Mouse (Mus musculus): ENCODE data around the gene Knl1. TPM values are rescaled to one million over a fixed set of nuclear protein-coding genes. Genes with fewer than 3 reads are reported as not detected.
"Not testable (repeated sequence)": the region's sequence is repeated elsewhere in the genome, so short reads cannot be mapped to it uniquely, and the experiment has no call there.

Gene Knl1
- polyA plus RNA-seq, 1 experiment from 2014 or later: 15.5 TPM

GRCm38 (mm10) chr2:119014989-119015388 lies 31.9 kb upstream of the Knl1 start:
- no peaks in the 10 kb centered on the region for H3K4me1 ChIP-seq (replicated peaks; ENCODE audit: control insufficient read depth, insufficient read depth)
- no peaks in the 10 kb centered on the region; the same call in 1 of the 2 replicates for H3K36me3 ChIP-seq (ENCODE audit: control insufficient read depth, insufficient read depth, low read length)
- H3K9me3 ChIP-seq (ENCODE audit: control insufficient read depth, low read length): no peaks in the 10 kb centered on the region
- DNase-seq (ENCODE audit: low spot score): no peak
- H3K4me2 ChIP-seq (replicated peaks; ENCODE audit: low read depth): no peak overlapping the region
- 74% methylated on average over 7 of the region's 7 CpGs for WGBS
- H3K27ac ChIP-seq (replicated peaks): no peak overlapping the region
- H3K9ac ChIP-seq (ENCODE audit: low read length): no peak overlapping the region
- TF ChIP-seq CTCF (IDR thresholded peaks at IDR 0.05; ENCODE audit: low read depth): no peak
- TF ChIP-seq EP300 (optimal IDR thresholded peaks at IDR 0.05): no peak
- no peaks in the 10 kb centered on the region for H3K27me3 ChIP-seq (ENCODE audit: control insufficient read depth, insufficient read depth, low read length)
- no peak overlapping the region for H3K4me3 ChIP-seq (ENCODE audit: low read depth, low read length)
- no peak for ATAC-seq (ENCODE audit: low FRiP score, low TSS enrichment)

GRCm38 (mm10) chr2:119015604-119016180 lies 31.2 kb upstream of the Knl1 start:
- 76% methylated on average over 12 of the region's 12 CpGs for WGBS
- DNase-seq (ENCODE audit: low spot score) (no peak), ATAC-seq (ENCODE audit: low FRiP score, low TSS enrichment) (no peak)
- no peaks in the 10 kb centered on the region; the same call in 1 of the 2 replicates for H3K36me3 ChIP-seq (ENCODE audit: control insufficient read depth, insufficient read depth, low read length)
- H3K27me3 ChIP-seq (ENCODE audit: control insufficient read depth, insufficient read depth, low read length): no peaks in the 10 kb centered on the region
- H3K4me3 ChIP-seq (ENCODE audit: low read depth, low read length): no peak overlapping the region
- H3K27ac ChIP-seq (replicated peaks): no peak overlapping the region
- no peaks in the 10 kb centered on the region for H3K9me3 ChIP-seq (ENCODE audit: control insufficient read depth, low read length)
- no peak for TF ChIP-seq EP300 (optimal IDR thresholded peaks at IDR 0.05)
- no peak for TF ChIP-seq CTCF (IDR thresholded peaks at IDR 0.05; ENCODE audit: low read depth)
- H3K9ac ChIP-seq (ENCODE audit: low read length): no peak overlapping the region
- H3K4me2 ChIP-seq (replicated peaks; ENCODE audit: low read depth): no peak overlapping the region
- no peaks in the 10 kb centered on the region for H3K4me1 ChIP-seq (replicated peaks; ENCODE audit: control insufficient read depth, insufficient read depth)

- H3K4me1 ChIP-seq (replicated peaks; ENCODE audit: control insufficient read depth, insufficient read depth); H3K36me3 ChIP-seq (ENCODE audit: control insufficient read depth, insufficient read depth, low read length); H3K4me2 ChIP-seq (replicated peaks; ENCODE audit: low read depth); H3K4me3 ChIP-seq (ENCODE audit: low read depth, low read length); H3K9me3 ChIP-seq (ENCODE audit: control insufficient read depth, low read length); H3K9ac ChIP-seq (ENCODE audit: low read length); H3K27ac ChIP-seq (replicated peaks); ATAC-seq (ENCODE audit: low FRiP score, low TSS enrichment); DNase-seq (ENCODE audit: low spot score); H3K27me3 ChIP-seq (ENCODE audit: control insufficient read depth, insufficient read depth, low read length): not testable (repeated sequence)
- WGBS: 82% methylated on average over 4 of the region's 4 CpGs
Observed at GRCm38 (mm10) chr2:119016312-119016711, 30.6 kb upstream of the Knl1 start.

- Histone ChIP-seq H3K27ac (replicated peaks) (no peak overlapping the region), H3K4me3 (ENCODE audit: low read depth, low read length) (no peak overlapping the region), H3K4me2 (replicated peaks; ENCODE audit: low read depth) (no peak overlapping the region), H3K4me1 (replicated peaks; ENCODE audit: control insufficient read depth, insufficient read depth) (no peaks in the 10 kb centered on the region), H3K9ac (ENCODE audit: low read length) (no peak overlapping the region), H3K9me3 (ENCODE audit: control insufficient read depth, low read length) (no peaks in the 10 kb centered on the region), H3K36me3 (ENCODE audit: control insufficient read depth, insufficient read depth, low read length) (peaks cover 11% of the 10 kb centered on the region; the same call in 1 of the 2 replicates), H3K27me3 (ENCODE audit: control insufficient read depth, insufficient read depth, low read length) (no peaks in the 10 kb centered on the region)
- TF ChIP-seq EP300 (optimal IDR thresholded peaks at IDR 0.05) (no peak), CTCF (IDR thresholded peaks at IDR 0.05; ENCODE audit: low read depth) (peak; percentile 56)
- no peak for DNase-seq (ENCODE audit: low spot score)
- 92% methylated on average over 3 of the region's 3 CpGs for WGBS
- ATAC-seq (ENCODE audit: low FRiP score, low TSS enrichment): no peak
Observed at GRCm38 (mm10) chr2:119017647-119018046, 29.3 kb upstream of the Knl1 start.

- Histone ChIP-seq H3K27me3 (ENCODE audit: control insufficient read depth, insufficient read depth, low read length) (no peaks in the 10 kb centered on the region), H3K4me1 (replicated peaks; ENCODE audit: control insufficient read depth, insufficient read depth) (no peaks in the 10 kb centered on the region), H3K9ac (ENCODE audit: low read length) (0 out of 2 replicates have a peak overlapping the region, but pooled peaks have one; percentile 13), H3K9me3 (ENCODE audit: control insufficient read depth, low read length) (no peaks in the 10 kb centered on the region), H3K4me3 (ENCODE audit: low read depth, low read length) (0 out of 2 replicates have a peak overlapping the region, but pooled peaks have one; percentile 8), H3K27ac (replicated peaks) (peak overlapping the region; percentile 81), H3K36me3 (ENCODE audit: control insufficient read depth, insufficient read depth, low read length) (peaks cover 11% of the 10 kb centered on the region; the same call in 1 of the 2 replicates), H3K4me2 (replicated peaks; ENCODE audit: low read depth) (peak overlapping the region; percentile 39; the same call in 1 of the 2 replicates)
- TF ChIP-seq EP300 (optimal IDR thresholded peaks at IDR 0.05) (no peak), CTCF (IDR thresholded peaks at IDR 0.05; ENCODE audit: low read depth) (no peak)
- ATAC-seq (ENCODE audit: low FRiP score, low TSS enrichment): peak; percentile 43; the same call in 1 of the 2 replicates
- 41% methylated on average over 22 of the region's 22 CpGs for WGBS
- DNase-seq (ENCODE audit: low spot score): peak; percentile 38
Observed at GRCm38 (mm10) chr2:119018391-119019122, 28.4 kb upstream of the Knl1 start.

GRCm38 (mm10) chr2:119019131-119019530 lies 27.8 kb upstream of the Knl1 start:
- TF ChIP-seq CTCF (IDR thresholded peaks at IDR 0.05; ENCODE audit: low read depth) (peak; percentile 53), EP300 (optimal IDR thresholded peaks at IDR 0.05) (no peak)
- peak overlapping the region; percentile 81 for H3K27ac ChIP-seq (replicated peaks)
- H3K4me3 ChIP-seq (ENCODE audit: low read depth, low read length): 0 out of 2 replicates have a peak overlapping the region, but pooled peaks have one; percentile 8
- no peaks in the 10 kb centered on the region for H3K9me3 ChIP-seq (ENCODE audit: control insufficient read depth, low read length)
- ATAC-seq (ENCODE audit: low FRiP score, low TSS enrichment) (0 out of 2 replicates have a peak, but pooled peaks have one; percentile 45), DNase-seq (ENCODE audit: low spot score) (no peak)
- H3K36me3 ChIP-seq (ENCODE audit: control insufficient read depth, insufficient read depth, low read length): peaks cover 11% of the 10 kb centered on the region; the same call in 1 of the 2 replicates
- peak overlapping the region; percentile 39; the same call in 1 of the 2 replicates for H3K4me2 ChIP-seq (replicated peaks; ENCODE audit: low read depth)
- no peaks in the 10 kb centered on the region for H3K27me3 ChIP-seq (ENCODE audit: control insufficient read depth, insufficient read depth, low read length)
- H3K9ac ChIP-seq (ENCODE audit: low read length): no peak overlapping the region
- 27% methylated on average over 5 of the region's 5 CpGs for WGBS
- no peaks in the 10 kb centered on the region for H3K4me1 ChIP-seq (replicated peaks; ENCODE audit: control insufficient read depth, insufficient read depth)

Data from stomach, postnatal 0 days (tissue).